Mouse (Mus musculus): Measurements from ENCODE around the gene Pde6h. TPM values are rescaled to one million over a fixed set of nuclear protein-coding genes. Genes with fewer than 3 reads are reported as not detected.

Gene Pde6h
- polyA plus RNA-seq, 1 experiment: 0.50 TPM

DNA sequence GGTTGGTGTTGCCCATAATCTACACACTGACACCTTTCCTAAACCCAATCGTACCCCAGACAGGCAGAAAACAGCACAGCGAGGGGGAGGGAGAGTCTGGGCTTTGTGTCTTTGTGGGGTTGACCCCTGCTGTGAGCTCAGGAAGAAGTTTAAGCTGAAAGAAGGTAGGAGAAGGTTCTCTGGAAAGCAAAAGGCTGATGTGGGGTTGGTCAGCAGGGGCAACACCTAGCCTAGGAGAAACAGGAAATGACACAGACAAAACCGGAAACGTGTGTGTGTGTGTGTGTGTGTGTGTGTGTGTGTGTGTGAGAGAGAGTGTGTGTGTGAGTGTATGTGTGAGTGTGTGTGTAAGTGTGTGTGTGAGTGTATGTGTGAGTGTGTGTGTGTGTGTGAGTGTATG lies 43.8 kb downstream of the Pde6h start:
- DNase-seq (ENCODE audit: extremely low spot score in 1 of 2, low spot score in 1 of 2): no peak

- peak in 1 of 2 experiments; percentile 55 for DNase-seq (ENCODE audit: extremely low spot score in 1 of 2, low spot score in 1 of 2)
Observed at GRCm38 (mm10) chr6:136968877-136969276, 45.2 kb downstream of the Pde6h start.

DNA sequence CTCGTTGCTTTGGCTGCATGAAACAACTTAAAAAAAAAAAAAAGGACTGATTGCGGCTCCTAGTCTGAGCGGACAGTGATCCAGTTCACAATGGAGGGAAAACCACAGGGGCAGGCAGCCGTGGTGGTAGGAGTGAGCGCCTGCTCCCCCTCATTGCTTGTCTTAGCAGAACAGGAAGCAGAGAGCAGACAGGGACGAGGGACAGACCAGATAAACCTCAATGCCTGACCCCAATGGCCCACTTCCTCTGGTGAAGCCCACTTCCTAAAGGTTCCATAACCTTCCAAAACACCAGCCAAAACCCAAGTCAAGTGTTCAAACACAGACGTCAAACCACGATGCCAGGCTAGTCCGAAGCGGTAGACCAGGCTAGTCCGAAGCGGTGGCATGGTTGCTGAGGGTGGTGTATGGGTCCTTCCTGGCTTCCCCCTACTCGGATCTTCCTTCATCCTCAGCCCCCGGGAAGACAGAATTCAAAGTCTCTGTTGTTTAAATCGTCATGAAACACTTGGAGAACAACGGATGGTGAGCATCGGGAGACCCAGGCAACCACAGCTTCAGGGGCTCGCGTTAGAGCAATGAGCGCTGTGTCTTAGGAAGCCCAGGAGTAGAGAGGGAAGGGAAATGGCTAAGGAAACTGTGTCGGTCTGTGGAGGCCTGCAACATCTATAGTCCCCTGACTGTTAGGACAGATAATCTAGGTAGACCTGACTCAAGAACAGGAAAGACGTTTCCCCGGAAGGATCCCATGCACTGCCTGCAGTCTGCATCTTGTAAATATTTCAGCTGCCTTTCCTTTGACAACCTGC lies 55.8 kb downstream of the Pde6h start:
- no peak for DNase-seq (ENCODE audit: extremely low spot score in 1 of 2, low spot score in 1 of 2)

DNA sequence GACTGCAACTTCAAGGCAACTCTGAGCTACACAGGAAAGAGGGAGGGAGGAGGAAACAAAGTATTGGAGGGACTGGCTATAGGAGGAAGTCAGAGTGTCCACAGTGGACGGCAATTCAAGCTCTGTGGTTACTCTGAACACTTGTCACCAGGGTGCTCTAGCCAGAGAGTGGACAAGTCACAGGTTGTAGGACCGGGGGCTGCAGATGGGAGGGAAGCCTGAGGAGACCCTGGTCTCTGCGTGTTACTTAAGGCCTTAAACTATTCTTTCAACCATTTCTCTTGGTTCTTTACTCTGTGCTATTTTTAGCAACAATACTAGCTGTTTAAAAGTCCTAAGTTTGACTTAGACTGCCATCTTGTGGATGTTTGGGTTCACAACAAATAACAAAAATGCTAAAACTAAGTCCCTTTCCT lies 56.7 kb downstream of the Pde6h start:
- DNase-seq (ENCODE audit: extremely low spot score in 1 of 2, low spot score in 1 of 2): peak in 1 of 2 experiments; percentile 72

DNA sequence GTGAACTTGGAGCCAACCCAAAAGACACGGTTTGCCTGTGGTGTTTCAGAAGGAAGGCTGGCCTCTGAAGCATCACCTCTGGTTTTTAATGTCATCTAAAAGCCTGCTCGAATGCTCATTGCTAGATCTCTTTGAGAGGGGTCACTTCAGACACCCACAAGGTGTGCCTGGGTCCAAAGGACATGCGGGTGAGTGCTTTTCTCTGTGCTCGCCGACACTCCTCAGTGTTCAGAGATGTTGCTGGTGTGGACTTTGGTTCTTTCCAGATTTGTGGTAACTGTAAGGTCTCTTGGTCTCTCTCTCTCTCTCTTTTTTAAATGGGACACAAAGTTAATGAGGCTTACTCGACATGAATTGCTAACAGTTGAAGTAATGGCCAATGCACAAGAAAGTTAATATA lies 58.9 kb downstream of the Pde6h start:
- no peak for DNase-seq (ENCODE audit: extremely low spot score in 1 of 2, low spot score in 1 of 2)

DNA sequence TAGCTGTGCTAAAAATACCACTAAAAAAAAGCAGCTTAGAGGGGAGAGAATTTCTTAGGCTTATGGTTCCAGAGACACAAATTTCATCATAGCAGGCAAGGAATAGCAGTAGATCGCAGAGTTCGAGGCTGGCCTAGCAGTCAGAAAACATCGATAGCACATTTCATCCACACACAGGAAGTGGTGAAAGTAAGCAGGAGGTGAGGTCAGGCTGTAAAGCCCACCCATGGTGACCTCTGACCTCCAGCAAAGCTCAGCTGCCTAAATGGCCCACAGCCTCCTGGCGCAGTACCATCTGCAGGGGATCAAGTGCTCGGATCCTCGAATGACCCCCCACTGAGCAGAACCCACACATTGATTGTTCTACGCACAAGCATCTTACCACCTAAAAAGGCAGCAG lies 59.6 kb downstream of the Pde6h start:
- DNase-seq (ENCODE audit: extremely low spot score in 1 of 2, low spot score in 1 of 2): no peak

DNA sequence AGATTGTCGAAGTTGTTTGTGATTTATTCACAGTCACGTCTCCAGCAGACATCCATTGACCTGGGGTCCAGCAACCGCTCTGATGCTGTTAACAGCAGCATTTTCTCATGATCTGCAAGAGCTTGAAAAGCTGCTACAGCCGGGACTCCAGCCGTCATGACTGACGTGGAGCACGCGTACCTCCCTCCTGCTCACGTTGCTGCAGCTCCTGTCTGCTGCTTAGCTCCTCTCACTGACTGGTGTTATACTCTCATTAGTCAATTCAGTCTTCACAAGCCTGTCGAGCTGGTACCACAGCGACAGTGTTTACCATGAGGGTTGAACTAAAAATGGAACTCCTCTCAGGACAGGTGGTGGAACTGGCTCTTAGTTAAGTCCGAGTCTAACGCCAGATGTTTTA lies 62.4 kb downstream of the Pde6h start:
- DNase-seq (ENCODE audit: extremely low spot score in 1 of 2, low spot score in 1 of 2): no peak

DNA sequence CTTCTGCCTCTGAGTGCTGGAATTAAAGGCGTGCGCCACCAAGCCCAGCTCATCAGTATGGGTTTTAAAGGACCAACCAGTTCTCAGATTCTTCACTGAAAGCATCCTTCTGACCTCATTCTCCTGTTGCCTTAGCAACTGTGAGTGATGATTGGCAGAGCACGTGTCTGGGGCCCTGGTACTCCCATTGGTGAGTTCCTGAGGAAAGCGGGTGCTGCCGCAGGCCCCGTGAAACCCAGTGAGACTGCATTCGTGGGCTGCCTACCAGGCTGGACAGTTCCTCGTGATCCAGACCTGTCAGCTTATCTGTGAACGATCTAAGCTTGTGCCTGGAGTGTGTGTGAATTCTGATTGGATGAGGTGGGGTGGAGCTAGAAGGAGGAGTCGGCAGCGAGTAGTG lies 63.1 kb downstream of the Pde6h start:
- DNase-seq (ENCODE audit: extremely low spot score in 1 of 2, low spot score in 1 of 2): no peak

DNA sequence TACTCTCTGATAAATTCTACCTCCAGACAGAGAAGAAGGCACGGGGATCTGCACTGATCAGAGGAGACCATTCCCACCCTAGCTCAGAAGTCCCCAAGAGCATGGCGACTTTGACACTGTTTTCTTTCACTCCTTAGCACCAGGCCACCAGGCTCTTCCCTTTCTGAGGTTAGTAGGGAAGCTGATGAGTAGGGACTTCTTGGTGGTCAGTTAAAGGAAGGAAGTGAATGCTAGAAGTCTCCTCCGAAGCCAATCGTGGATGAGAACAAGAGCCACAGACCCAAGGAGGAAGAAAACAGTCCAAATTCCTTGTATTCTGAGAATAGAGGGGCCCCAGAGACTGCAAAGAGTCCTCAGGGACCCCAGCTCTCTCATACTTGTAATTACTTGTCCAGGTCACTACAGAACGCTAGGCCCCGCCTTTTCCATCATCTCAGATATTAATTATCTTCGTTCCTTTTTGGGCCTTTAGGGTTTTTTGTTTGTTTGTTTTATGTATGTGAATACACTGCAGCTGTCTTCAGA lies 65.0 kb downstream of the Pde6h start:
- no peak for DNase-seq (ENCODE audit: extremely low spot score in 1 of 2, low spot score in 1 of 2)

- DNase-seq (ENCODE audit: extremely low spot score in 1 of 2, low spot score in 1 of 2): no peak
Observed at GRCm38 (mm10) chr6:136989824-136990497, 66.3 kb downstream of the Pde6h start.

DNA sequence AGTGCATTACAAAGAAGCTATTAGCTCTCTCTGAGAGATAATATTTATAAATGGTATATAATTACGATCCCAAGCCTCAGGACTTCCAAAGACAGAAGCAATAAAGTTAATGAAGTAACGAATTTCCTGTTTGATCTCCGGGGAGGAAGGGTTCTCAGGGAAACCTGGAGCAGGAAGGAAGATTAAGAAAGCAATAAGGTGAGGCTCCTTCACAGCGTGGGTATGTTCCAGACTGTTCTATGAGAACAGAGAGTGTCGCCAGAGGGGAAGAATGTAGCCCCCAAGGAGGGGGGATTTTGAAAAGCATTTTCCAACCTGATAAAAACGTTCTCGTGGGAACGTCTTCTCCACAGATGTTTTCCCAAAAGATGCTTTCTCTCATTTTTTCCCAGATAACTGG lies 66.9 kb downstream of the Pde6h start:
- no peak for DNase-seq (ENCODE audit: extremely low spot score in 1 of 2, low spot score in 1 of 2)

DNA sequence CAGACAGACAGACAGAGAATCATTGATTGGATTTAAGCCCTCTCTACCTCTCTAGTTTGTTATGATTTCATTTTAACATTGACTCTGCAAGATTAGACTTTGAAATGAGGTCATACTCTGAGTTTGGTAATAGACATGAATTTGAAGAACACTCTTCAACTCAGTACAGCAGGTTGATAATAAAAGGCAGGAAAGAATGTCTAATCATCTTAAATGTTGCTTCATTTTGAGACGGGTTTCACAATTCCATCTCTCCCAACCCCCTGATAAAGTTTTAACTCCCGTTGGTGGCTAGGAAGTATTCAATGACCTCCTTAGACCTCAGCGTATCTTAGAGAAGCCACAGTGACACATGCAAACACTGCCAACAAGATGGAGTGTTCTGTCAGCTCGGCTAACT lies 69.9 kb downstream of the Pde6h start:
- no peak for DNase-seq (ENCODE audit: extremely low spot score in 1 of 2, low spot score in 1 of 2)

GRCm38 (mm10) chr6:136995533-136995932 lies 71.9 kb downstream of the Pde6h start:
- DNase-seq (ENCODE audit: extremely low spot score in 1 of 2, low spot score in 1 of 2): no peak

GRCm38 (mm10) chr6:136996336-136996735 lies 72.7 kb downstream of the Pde6h start:
- DNase-seq (ENCODE audit: extremely low spot score in 1 of 2, low spot score in 1 of 2): no peak

GRCm38 (mm10) chr6:136998181-136998580 lies 74.5 kb downstream of the Pde6h start:
- DNase-seq (ENCODE audit: extremely low spot score in 1 of 2, low spot score in 1 of 2): peak in 1 of 2 experiments; percentile 55

GRCm38 (mm10) chr6:136999009-136999408 lies 75.4 kb downstream of the Pde6h start:
- DNase-seq (ENCODE audit: extremely low spot score in 1 of 2, low spot score in 1 of 2): peak in 1 of 2 experiments; percentile 50

DNA sequence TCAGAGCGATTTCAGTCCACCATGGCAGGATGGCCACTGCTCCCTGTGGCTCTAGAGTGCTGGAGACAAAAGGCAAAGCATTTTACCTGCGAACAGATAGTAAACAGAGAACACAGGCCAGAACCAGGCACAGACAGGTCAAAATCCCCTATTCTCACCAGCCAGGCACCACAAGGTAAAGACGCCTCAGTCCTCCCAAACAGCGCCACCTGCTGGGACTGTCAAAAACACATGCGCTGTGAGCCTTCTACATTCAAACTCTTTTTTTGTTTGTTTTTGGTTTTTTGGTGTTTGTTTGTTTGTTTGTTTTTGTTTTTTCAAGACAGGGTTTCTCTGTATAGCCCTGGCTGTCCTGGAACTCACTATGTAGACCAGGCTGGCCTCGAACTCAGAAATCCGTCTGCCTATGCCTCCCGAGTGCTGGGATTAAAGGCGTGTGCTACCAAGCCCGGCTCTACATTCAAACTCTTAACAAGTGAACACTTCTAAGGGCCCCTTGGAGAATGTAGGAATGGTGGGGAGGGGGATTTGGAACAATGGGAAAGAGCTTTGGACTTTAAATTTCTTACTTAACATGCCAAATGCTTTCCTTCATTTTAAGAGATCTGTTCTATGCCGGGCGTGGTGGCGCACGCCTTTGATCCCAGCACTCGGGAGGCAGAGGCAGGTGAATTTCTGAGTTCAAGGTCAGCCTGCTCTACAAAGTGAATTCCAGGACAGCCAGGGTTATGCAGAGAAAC lies 76.2 kb downstream of the Pde6h start:
- no peak for DNase-seq (ENCODE audit: extremely low spot score in 1 of 2, low spot score in 1 of 2)

GRCm38 (mm10) chr6:137000706-137001105 lies 77.1 kb downstream of the Pde6h start:
- no peak for DNase-seq (ENCODE audit: extremely low spot score in 1 of 2, low spot score in 1 of 2)

DNA sequence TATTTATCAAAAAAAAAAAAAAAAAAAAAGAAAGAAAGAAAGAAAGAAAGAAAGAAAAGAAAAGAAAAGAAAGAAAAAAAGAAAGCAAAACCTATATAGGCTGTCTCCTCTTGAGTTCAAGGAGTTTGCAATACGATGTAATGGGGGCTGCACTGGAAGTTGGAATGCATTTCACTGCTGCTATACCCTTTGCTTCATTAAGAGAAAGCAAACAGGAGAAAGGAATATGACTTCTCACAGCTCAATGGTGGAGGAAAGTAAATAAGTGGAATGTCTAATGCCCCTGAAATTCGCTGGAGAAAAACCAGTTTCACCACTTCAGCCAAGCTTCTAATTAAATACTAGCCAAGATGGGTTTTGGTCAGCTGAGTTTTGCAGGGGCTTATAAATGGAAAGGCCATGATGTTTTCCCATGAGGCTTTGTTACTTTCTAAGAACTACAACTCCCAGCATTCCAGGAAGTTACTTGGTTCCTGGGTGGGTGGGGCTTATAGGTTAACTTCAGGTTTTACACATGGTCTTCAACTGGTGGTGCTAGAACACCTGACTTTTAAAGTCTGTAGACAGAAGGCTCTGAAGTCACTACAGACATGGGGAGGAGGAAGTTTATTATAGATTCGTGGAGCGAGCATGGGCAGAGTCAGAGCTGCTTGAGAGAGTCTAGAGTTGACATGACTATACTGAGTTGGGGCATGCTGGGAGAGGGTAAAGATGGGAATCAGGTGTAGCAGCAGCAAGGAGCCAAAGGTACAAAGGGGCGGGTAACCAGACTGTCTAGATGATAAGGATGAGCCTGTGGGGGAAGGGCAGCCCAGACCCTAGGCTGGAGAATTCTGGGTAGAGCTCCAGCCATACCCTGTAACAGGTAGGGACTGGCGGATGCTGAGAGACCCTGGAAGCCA lies 77.9 kb downstream of the Pde6h start:
- no peak for DNase-seq (ENCODE audit: extremely low spot score in 1 of 2, low spot score in 1 of 2)

DNA sequence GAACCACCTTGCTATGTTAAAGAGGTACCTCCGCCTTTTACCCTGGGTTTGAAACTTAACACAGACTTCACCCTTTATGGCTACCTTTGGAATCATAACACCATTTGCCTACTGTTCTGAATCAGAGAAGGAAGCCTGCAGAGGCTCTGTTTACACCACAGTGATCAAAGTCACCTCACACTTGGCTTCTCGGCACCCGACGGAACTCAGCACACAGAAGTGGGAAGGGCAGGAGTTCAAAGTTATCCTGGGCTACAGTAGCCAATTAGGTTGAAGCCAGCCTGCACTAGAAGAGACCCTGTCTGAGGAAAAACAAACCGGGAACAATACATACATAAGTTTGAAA lies 78.5 kb downstream of the Pde6h start:
- no peak for DNase-seq (ENCODE audit: extremely low spot score in 1 of 2, low spot score in 1 of 2)

Data from frontal cortex, adult 2 months (tissue).